Mouse (Mus musculus) neural tube, embryonic 13.5 days (tissue): Measurements from ENCODE around the gene Slc22a29. TPM values are rescaled to one million over a fixed set of nuclear protein-coding genes. Genes with fewer than 3 reads are reported as not detected.
"Not testable (repeated sequence)": the region's sequence is repeated elsewhere in the genome, so short reads cannot be mapped to it uniquely, and the experiment has no call there.

ENCODE experiments used
- ATAC-seq: fragments of 200-750 bp; cut with Nextera tagmentation; 2 replicates; pipeline ENCODE4 v1.8.0; 2017; ENCODE audit warnings: low read depth, mild to moderate bottlenecking, moderate TSS enrichment, moderate library complexity
- H3K27ac ChIP-seq: fragments of 300-500 bp; sonication (generic); replicated peaks from 2 replicates; pipeline ENCODE4 v1.5.1; 2015; ENCODE audit warnings: moderate library complexity, mild to moderate bottlenecking, inconsistent platforms
- H3K27me3 ChIP-seq: fragments of 300-500 bp; sonication (generic); 2 replicates; pipeline ENCODE4 v1.6.1; 2015; ENCODE audit warnings: mild to moderate bottlenecking, inconsistent platforms
- H3K36me3 ChIP-seq: fragments of 300-500 bp; sonication (generic); 2 replicates; pipeline ENCODE4 v1.6.1; 2015; ENCODE audit warnings: mild to moderate bottlenecking, inconsistent platforms
- H3K4me1 ChIP-seq: fragments of 300-500 bp; sonication (generic); replicated peaks from 2 replicates; pipeline ENCODE4 v1.6.1; 2015; ENCODE audit warnings: inconsistent platforms
- H3K4me2 ChIP-seq: fragments of 300-500 bp; sonication (generic); 2 replicates; pipeline ENCODE4 v1.6.1; 2015; ENCODE audit warnings: inconsistent platforms, mild to moderate bottlenecking, moderate library complexity
- H3K4me3 ChIP-seq: fragments of 300-500 bp; sonication (generic); 2 replicates; pipeline ENCODE4 v1.5.1; 2015; ENCODE audit warnings: mild to moderate bottlenecking, inconsistent platforms
- H3K9ac ChIP-seq: fragments of 300-500 bp; sonication (generic); 2 replicates; pipeline ENCODE4 v1.6.1; 2015; ENCODE audit warnings: moderate library complexity, mild to moderate bottlenecking, inconsistent platforms
- H3K9me3 ChIP-seq: fragments of 300-500 bp; sonication (generic); 2 replicates; pipeline ENCODE4 v1.6.1; 2016; ENCODE audit warnings: inconsistent platforms
- WGBS: fragments of 180-500 bp; shearing (Covaris S2); methylation state at CpG from one replicate; pipeline ENCODE4 v1.1.7; 2015; 5-methylcytosine and 5-hydroxymethylcytosine counted together
- polyA plus RNA-seq: library from polyadenylated mRNA; unstranded; fragments of >200 nt; fragmentation: Nextera tagmentation; extraction: Ambion mirVana; gene quantifications from 2 replicates; pipeline ENCODE4 v1.2.1, GENCODE M21; 2015

The Slc22a29 gene
- not detected in 2 replicates for polyA plus RNA-seq

- ATAC-seq, result no peak
- no peaks in the 10 kb centered on the region for H3K27me3 ChIP-seq
- no peaks in the 10 kb centered on the region for H3K36me3 ChIP-seq
- H3K9ac ChIP-seq, result no peak within 1 kb of the TSS
- no peak within 1 kb of the TSS for H3K27ac ChIP-seq
- H3K4me2 ChIP-seq, result no peak within 1 kb of the TSS
- H3K4me1 ChIP-seq, result no peaks in the 10 kb centered on the region
- no peak within 1 kb of the TSS for H3K4me3 ChIP-seq
- 81% methylated on average over 2 of the region's 2 CpGs for WGBS
- no peaks in the 10 kb centered on the region for H3K9me3 ChIP-seq
Measured at GRCm38 (mm10) chr19:8218800-8219199, at the start of gene Slc22a29. Gene Slc22a29, minus strand, starts transcription at chr19:8218900.

GRCm38 (mm10) chr19:8265324-8265723 lies 46.6 kb upstream of the Slc22a29 start:
- Histone ChIP-seq H3K27ac (no peak overlapping the region), H3K4me1 (no peaks in the 10 kb centered on the region), H3K9ac (no peak overlapping the region), H3K27me3 (no peaks in the 10 kb centered on the region), H3K9me3 (0 out of 2 replicates have a peak, but pooled peaks cover 5% of the 10 kb centered on the region), H3K36me3 (no peaks in the 10 kb centered on the region), H3K4me3 (no peak overlapping the region), H3K4me2 (no peak overlapping the region)
- WGBS, result 79% methylated on average over 3 of the region's 3 CpGs
- ATAC-seq, result no peak

GRCm38 (mm10) chr19:8252705-8253037 lies 34.0 kb upstream of the Slc22a29 start:
- Histone ChIP-seq H3K27ac (no peak overlapping the region), H3K4me1 (no peaks in the 10 kb centered on the region), H3K27me3 (no peaks in the 10 kb centered on the region), H3K4me2 (peak overlapping the region; percentile 64), H3K9ac (peak overlapping the region; percentile 74), H3K9me3 (peaks cover 4% of the 10 kb centered on the region; the same call in 1 of the 2 replicates), H3K4me3 (peak overlapping the region; percentile 56), H3K36me3 (no peaks in the 10 kb centered on the region)
- peak; percentile 78; the same call in 1 of the 2 replicates for ATAC-seq
- 35% methylated on average over 3 of the region's 3 CpGs for WGBS

GRCm38 (mm10) chr19:8251896-8252704 lies 33.4 kb upstream of the Slc22a29 start:
- H3K4me2 ChIP-seq, result peak overlapping the region; percentile 64
- no peaks in the 10 kb centered on the region for H3K36me3 ChIP-seq
- peak overlapping the region; percentile 71 for H3K27ac ChIP-seq
- H3K27me3 ChIP-seq, result no peaks in the 10 kb centered on the region
- peaks cover 4% of the 10 kb centered on the region; the same call in 1 of the 2 replicates for H3K9me3 ChIP-seq
- H3K9ac ChIP-seq, result peak overlapping the region; percentile 74
- peak overlapping the region; percentile 56 for H3K4me3 ChIP-seq
- no peaks in the 10 kb centered on the region for H3K4me1 ChIP-seq
- ATAC-seq, result peak; percentile 94
- 6% methylated on average over 57 of the region's 58 CpGs for WGBS

GRCm38 (mm10) chr19:8228916-8229315 lies 10.2 kb upstream of the Slc22a29 start:
- Histone ChIP-seq H3K9me3 (peaks cover 6% of the 10 kb centered on the region; the same call in 1 of the 2 replicates), H3K36me3 (no peaks in the 10 kb centered on the region), H3K4me2 (no peak overlapping the region), H3K4me3 (no peak overlapping the region), H3K9ac (no peak overlapping the region), H3K27me3 (no peaks in the 10 kb centered on the region), H3K4me1 (no peaks in the 10 kb centered on the region), H3K27ac (no peak overlapping the region)
- ATAC-seq, result no peak

GRCm38 (mm10) chr19:8148787-8149523 lies 69.7 kb downstream of the Slc22a29 start:
- H3K36me3 ChIP-seq, result no peaks in the 10 kb centered on the region
- WGBS, result 62% methylated on average over 2 of the region's 2 CpGs
- H3K9ac ChIP-seq, result no peak overlapping the region
- H3K27me3 ChIP-seq, result no peaks in the 10 kb centered on the region
- H3K27ac ChIP-seq, result no peak overlapping the region
- H3K4me3 ChIP-seq, result no peak overlapping the region
- peaks cover 29% of the 10 kb centered on the region for H3K9me3 ChIP-seq
- H3K4me1 ChIP-seq, result no peaks in the 10 kb centered on the region
- ATAC-seq, result no peak
- no peak overlapping the region for H3K4me2 ChIP-seq

GRCm38 (mm10) chr19:8142716-8143115 lies 76.0 kb downstream of the Slc22a29 start:
- not testable (repeated sequence) for H3K27me3 ChIP-seq, ATAC-seq, H3K4me1 ChIP-seq, H3K27ac ChIP-seq, H3K36me3 ChIP-seq, H3K9ac ChIP-seq, H3K4me3 ChIP-seq, H3K4me2 ChIP-seq, H3K9me3 ChIP-seq
- WGBS, result 91% methylated on average over 2 of the region's 2 CpGs

- H3K4me3 ChIP-seq, H3K4me1 ChIP-seq, H3K27ac ChIP-seq, H3K36me3 ChIP-seq, ATAC-seq, H3K27me3 ChIP-seq, H3K9ac ChIP-seq, H3K9me3 ChIP-seq, H3K4me2 ChIP-seq: not testable (repeated sequence)
- WGBS, result 57% methylated on average over 14 of the region's 14 CpGs
Measured at GRCm38 (mm10) chr19:8134127-8134841, 84.4 kb downstream of the Slc22a29 start.

GRCm38 (mm10) chr19:8131881-8132280 lies 86.8 kb downstream of the Slc22a29 start, which contains the start of gene Slc22a28:
Gene Slc22a28, minus strand, starts transcription at chr19:8131982.
- ATAC-seq, H3K9me3 ChIP-seq, H3K9ac ChIP-seq, H3K27ac ChIP-seq, H3K4me1 ChIP-seq, H3K4me2 ChIP-seq, H3K4me3 ChIP-seq, H3K27me3 ChIP-seq, H3K36me3 ChIP-seq: not testable (repeated sequence)
- 94% methylated on average over 2 of the region's 3 CpGs for WGBS

Other genes starting within 250 kb of the Slc22a29 start
- gene Slc22a28, start 86.9 kb downstream of the Slc22a29 start, polyA plus RNA-seq, result not detected in 2 replicates
- gene Slc22a30, start 186.2 kb upstream of the Slc22a29 start, polyA plus RNA-seq, result not detected in 2 replicates